Mouse (Mus musculus): ENCODE results near the gene Adcy1. TPM values are rescaled to one million over a fixed set of nuclear protein-coding genes. Genes with fewer than 3 reads are reported as not detected.

Gene Adcy1
- total and polyA plus RNA-seq, 2 experiments from 2014 or later, result 12.6 to 142 TPM

DNA sequence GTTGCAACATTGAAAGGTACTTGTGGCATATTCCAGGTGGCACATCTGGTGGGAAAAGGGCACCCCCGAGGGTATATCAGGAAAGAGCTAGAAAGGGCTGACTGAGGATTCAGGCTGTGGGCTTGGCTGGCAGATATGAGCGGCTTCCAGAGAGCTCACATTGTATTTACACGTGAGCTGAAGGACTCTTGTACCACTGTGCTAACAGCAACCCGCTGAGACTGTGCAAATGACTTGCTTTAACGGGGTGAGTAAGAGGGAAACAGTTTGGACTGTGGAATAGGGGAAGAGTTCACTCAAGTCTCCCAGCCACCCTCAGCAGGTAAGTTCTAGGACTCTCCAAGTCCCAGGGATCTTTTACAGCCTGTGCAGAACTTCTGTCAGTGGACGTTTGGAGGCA is 110.4 kb downstream of the Adcy1 start:
- ATAC-seq (ENCODE audit: low FRiP score), result no peak
- 89% methylated on average over 6 of the region's 6 CpGs for WGBS
- Histone ChIP-seq H3K9ac (replicated peaks; ENCODE audit: low read length, poor library complexity, severe bottlenecking) (no peak overlapping the region), H3K4me2 (ENCODE audit: low read depth, low read length, poor library complexity, severe bottlenecking) (no peak overlapping the region), H3K36me3 (ENCODE audit: insufficient read depth, low read length) (peaks cover 18% of the 10 kb centered on the region), H3K4me3 (ENCODE audit: low read depth, low read length) (no peak overlapping the region), H3K27ac (ENCODE audit: low read depth, low read length) (no peak overlapping the region), H3K27me3 (ENCODE audit: insufficient read depth, low read length) (no peaks in the 10 kb centered on the region), H3K4me1 (ENCODE audit: insufficient read depth, low read length) (no peaks in the 10 kb centered on the region), H3K9me3 (ENCODE audit: low read length) (no peaks in the 10 kb centered on the region)
- no peak for TF ChIP-seq CTCF (IDR thresholded peaks at IDR 0.05)
- no peak for DNase-seq (ENCODE audit: low spot score)

DNA sequence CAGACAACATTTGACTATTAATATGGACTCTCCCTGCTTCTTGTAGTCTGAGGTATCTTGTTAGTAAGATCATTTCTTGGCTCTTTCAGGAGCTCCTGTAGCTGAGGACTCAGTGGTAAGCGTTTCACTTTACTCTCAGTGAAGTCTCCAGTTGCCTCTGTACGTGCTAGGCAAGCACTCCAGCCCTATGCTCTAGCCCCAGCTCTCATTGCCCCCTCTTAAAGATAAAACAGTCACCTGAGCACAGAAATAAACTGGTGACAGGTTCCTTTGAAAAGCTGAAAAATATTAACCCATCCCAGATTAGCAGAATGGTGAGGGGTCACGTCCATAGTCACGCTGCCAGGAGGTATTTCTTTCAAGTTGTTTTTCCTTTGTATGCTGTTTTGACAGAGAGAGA is 115.4 kb downstream of the Adcy1 start:
- Histone ChIP-seq H3K4me1 (ENCODE audit: insufficient read depth, low read length) (no peaks in the 10 kb centered on the region), H3K9me3 (ENCODE audit: low read length) (no peaks in the 10 kb centered on the region), H3K4me3 (ENCODE audit: low read depth, low read length) (no peak overlapping the region), H3K4me2 (ENCODE audit: low read depth, low read length, poor library complexity, severe bottlenecking) (no peak overlapping the region), H3K27ac (ENCODE audit: low read depth, low read length) (no peak overlapping the region), H3K27me3 (ENCODE audit: insufficient read depth, low read length) (no peaks in the 10 kb centered on the region), H3K9ac (replicated peaks; ENCODE audit: low read length, poor library complexity, severe bottlenecking) (no peak overlapping the region), H3K36me3 (ENCODE audit: insufficient read depth, low read length) (no peaks in the 10 kb centered on the region)
- ATAC-seq (ENCODE audit: low FRiP score) (no peak), DNase-seq (ENCODE audit: low spot score) (no peak)
- 62% methylated on average over 4 of the region's 4 CpGs for WGBS
- TF ChIP-seq CTCF (IDR thresholded peaks at IDR 0.05), result no peak

DNA sequence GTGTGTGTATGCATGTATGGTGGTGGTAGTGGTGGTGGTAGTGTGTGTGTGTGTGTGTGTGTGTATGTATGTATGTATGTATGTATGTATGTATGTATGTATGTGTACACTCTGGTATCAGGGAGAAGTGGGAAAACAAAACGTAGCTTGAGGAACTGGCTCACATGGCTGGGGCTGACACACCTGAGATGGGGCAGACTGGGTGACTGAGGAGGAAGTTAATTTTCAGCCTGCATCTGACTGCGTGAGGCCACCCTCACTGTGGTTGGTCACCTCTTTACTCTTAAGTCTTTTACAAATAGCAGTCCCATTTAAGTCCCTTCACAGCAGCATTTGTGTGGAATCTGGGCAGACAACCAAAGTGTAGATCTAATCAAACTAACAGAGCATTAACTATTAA is 116.0 kb downstream of the Adcy1 start:
- Histone ChIP-seq H3K27me3 (ENCODE audit: insufficient read depth, low read length) (no peaks in the 10 kb centered on the region), H3K36me3 (ENCODE audit: insufficient read depth, low read length) (no peaks in the 10 kb centered on the region), H3K4me1 (ENCODE audit: insufficient read depth, low read length) (no peaks in the 10 kb centered on the region), H3K27ac (ENCODE audit: low read depth, low read length) (no peak overlapping the region), H3K4me2 (ENCODE audit: low read depth, low read length, poor library complexity, severe bottlenecking) (no peak overlapping the region), H3K9ac (replicated peaks; ENCODE audit: low read length, poor library complexity, severe bottlenecking) (no peak overlapping the region), H3K9me3 (ENCODE audit: low read length) (no peaks in the 10 kb centered on the region), H3K4me3 (ENCODE audit: low read depth, low read length) (no peak overlapping the region)
- WGBS, result 91% methylated on average over 2 of the region's 2 CpGs
- ATAC-seq (ENCODE audit: low FRiP score) (no peak), DNase-seq (ENCODE audit: low spot score) (no peak)
- TF ChIP-seq CTCF (IDR thresholded peaks at IDR 0.05), result no peak

DNA sequence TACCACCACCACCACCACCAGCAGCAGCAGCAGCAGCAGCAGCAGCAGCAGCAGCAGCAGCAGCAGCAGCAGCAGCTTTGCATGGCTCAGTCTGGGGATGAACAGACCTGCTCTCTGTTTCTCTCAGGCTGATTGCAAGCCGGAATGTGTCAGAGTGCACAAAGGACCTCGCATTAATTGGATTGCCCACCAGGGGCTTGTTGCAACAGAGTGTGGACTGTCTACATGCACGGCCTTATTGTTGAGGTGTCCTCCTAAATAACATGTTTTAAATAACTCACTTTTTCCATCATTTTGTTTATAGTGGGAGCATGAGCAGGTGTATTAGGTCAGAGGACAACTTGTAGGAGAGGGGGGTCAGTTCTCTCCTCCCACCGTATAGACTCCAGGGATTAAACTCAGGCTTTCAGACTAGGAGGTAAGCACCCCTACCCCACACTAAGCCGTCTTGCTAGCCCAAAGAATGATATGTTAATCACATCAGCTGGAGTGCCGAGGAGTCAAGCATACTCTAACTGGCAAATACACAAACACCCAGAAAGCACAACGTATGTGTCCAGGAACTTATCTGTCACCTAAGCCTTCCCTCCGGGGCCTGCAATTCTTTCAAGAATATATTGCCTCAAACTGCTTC is 119.2 kb downstream of the Adcy1 start:
- H3K4me3 ChIP-seq (ENCODE audit: low read depth, low read length), result no peak overlapping the region
- 12% methylated on average over 8 of the region's 8 CpGs for WGBS
- no peaks in the 10 kb centered on the region for H3K9me3 ChIP-seq (ENCODE audit: low read length)
- H3K4me2 ChIP-seq (ENCODE audit: low read depth, low read length, poor library complexity, severe bottlenecking), result no peak overlapping the region
- TF ChIP-seq CTCF (IDR thresholded peaks at IDR 0.05), result peak; percentile 29; the same call in 1 of the 2 replicates
- no peaks in the 10 kb centered on the region for H3K4me1 ChIP-seq (ENCODE audit: insufficient read depth, low read length)
- no peak for ATAC-seq (ENCODE audit: low FRiP score)
- peak; percentile 26 for DNase-seq (ENCODE audit: low spot score)
- H3K27ac ChIP-seq (ENCODE audit: low read depth, low read length), result no peak overlapping the region
- H3K36me3 ChIP-seq (ENCODE audit: insufficient read depth, low read length), result no peaks in the 10 kb centered on the region
- no peak overlapping the region for H3K9ac ChIP-seq (replicated peaks; ENCODE audit: low read length, poor library complexity, severe bottlenecking)
- no peaks in the 10 kb centered on the region for H3K27me3 ChIP-seq (ENCODE audit: insufficient read depth, low read length)

DNA sequence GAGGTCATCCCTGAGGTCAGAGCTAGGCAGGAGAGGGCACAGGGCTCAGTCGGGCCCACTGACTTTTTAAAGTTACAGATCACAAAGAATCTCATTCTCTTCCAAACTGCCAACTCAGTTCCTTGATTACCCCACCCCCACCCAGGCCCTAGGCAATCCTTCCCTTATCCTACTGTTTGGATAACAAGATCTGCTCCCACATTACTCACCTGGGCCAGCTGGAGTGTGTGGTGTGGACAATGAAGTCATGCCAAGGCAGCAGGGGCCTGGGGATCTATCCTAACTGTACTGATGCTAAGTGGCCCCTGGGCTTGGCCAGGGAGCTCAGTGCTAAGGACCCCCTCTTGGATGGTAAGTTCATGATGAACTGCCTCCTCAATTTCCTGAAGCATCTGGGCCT is 121.1 kb downstream of the Adcy1 start:
- Histone ChIP-seq H3K36me3 (ENCODE audit: insufficient read depth, low read length) (no peaks in the 10 kb centered on the region), H3K4me1 (ENCODE audit: insufficient read depth, low read length) (no peaks in the 10 kb centered on the region), H3K4me3 (ENCODE audit: low read depth, low read length) (no peak overlapping the region), H3K9ac (replicated peaks; ENCODE audit: low read length, poor library complexity, severe bottlenecking) (no peak overlapping the region), H3K27me3 (ENCODE audit: insufficient read depth, low read length) (no peaks in the 10 kb centered on the region), H3K9me3 (ENCODE audit: low read length) (no peaks in the 10 kb centered on the region), H3K4me2 (ENCODE audit: low read depth, low read length, poor library complexity, severe bottlenecking) (no peak overlapping the region), H3K27ac (ENCODE audit: low read depth, low read length) (no peak overlapping the region)
- ATAC-seq (ENCODE audit: low FRiP score), result no peak
- 29% methylated on average over 1 of the region's 1 CpGs for WGBS
- DNase-seq (ENCODE audit: low spot score), result no peak
- TF ChIP-seq CTCF (IDR thresholded peaks at IDR 0.05), result no peak

DNA sequence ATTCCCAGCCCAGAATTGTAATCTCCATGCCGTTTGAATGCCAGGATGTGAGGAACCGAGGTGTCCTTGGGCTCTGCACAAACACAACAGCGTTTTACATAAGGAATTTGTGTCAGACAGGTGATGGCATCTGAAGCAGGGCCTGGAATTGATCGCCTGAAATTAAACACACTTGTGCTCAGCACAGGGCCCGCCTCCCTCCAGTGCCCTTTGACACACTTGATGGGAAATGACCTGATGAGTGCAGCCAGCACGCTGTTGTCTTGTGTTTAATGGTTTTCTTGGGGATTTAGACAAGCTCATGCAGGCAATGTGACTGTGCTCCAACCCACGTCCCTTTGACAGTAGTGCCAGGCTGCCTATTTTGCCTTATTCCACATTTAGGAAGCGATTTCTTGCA is 124.2 kb downstream of the Adcy1 start:
- TF ChIP-seq CTCF (IDR thresholded peaks at IDR 0.05), result no peak
- H3K9me3 ChIP-seq (ENCODE audit: low read length), result no peaks in the 10 kb centered on the region
- no peaks in the 10 kb centered on the region for H3K27me3 ChIP-seq (ENCODE audit: insufficient read depth, low read length)
- H3K4me3 ChIP-seq (ENCODE audit: low read depth, low read length), result no peak overlapping the region
- H3K27ac ChIP-seq (ENCODE audit: low read depth, low read length), result no peak overlapping the region
- 64% methylated on average over 8 of the region's 8 CpGs for WGBS
- no peak overlapping the region for H3K4me2 ChIP-seq (ENCODE audit: low read depth, low read length, poor library complexity, severe bottlenecking)
- no peak for DNase-seq (ENCODE audit: low spot score)
- no peak for ATAC-seq (ENCODE audit: low FRiP score)
- H3K36me3 ChIP-seq (ENCODE audit: insufficient read depth, low read length), result no peaks in the 10 kb centered on the region
- H3K4me1 ChIP-seq (ENCODE audit: insufficient read depth, low read length), result no peaks in the 10 kb centered on the region
- H3K9ac ChIP-seq (replicated peaks; ENCODE audit: low read length, poor library complexity, severe bottlenecking), result no peak overlapping the region
